Mouse (Mus musculus) embryonic facial prominence, embryonic 14.5 days (tissue): ENCODE results near the gene Trappc2l. TPM values are rescaled to one million over a fixed set of nuclear protein-coding genes. Genes with fewer than 3 reads are reported as not detected.

Experiments used
- ATAC-seq: fragments of 200-750 bp; cut with Nextera tagmentation; 2 replicates; pipeline ENCODE4 v1.8.0; 2017; ENCODE audit warnings: low read depth, moderate number of reproducible peaks, moderate TSS enrichment
- DNase-seq: peaks from one replicate; pipeline ENCODE4 v3.0.0-alpha.2; 2015; ENCODE audit warnings: low spot score
- H3K27ac ChIP-seq: fragments of 300-500 bp; sonication (generic); replicated peaks from 2 replicates; pipeline ENCODE4 v1.5.1; 2014; ENCODE audit warnings: low read depth, mild to moderate bottlenecking, low read length, moderate library complexity
- H3K27me3 ChIP-seq: fragments of 300-500 bp; sonication (generic); replicated peaks from 2 replicates; pipeline ENCODE4 v1.6.1; 2014; ENCODE audit warnings: low read length; ENCODE audit not compliant: control insufficient read depth, insufficient read depth
- H3K36me3 ChIP-seq: fragments of 300-500 bp; sonication (generic); 2 replicates; pipeline ENCODE4 v1.6.1; 2014; ENCODE audit warnings: low read length, mixed read lengths; ENCODE audit not compliant: control insufficient read depth, insufficient read depth
- H3K4me1 ChIP-seq: fragments of 300-500 bp; sonication (generic); 2 replicates; pipeline ENCODE4 v1.6.1; 2014; ENCODE audit warnings: antibody characterized with exemption, low read length; ENCODE audit not compliant: control insufficient read depth, insufficient read depth
- H3K4me2 ChIP-seq: fragments of 300-500 bp; sonication (generic); 2 replicates; pipeline ENCODE4 v1.6.1; 2014; ENCODE audit warnings: low read depth, mild to moderate bottlenecking, low read length, moderate library complexity, mixed read lengths
- H3K4me3 ChIP-seq: fragments of 300-500 bp; sonication (generic); 2 replicates; pipeline ENCODE4 v1.5.1; 2014; ENCODE audit warnings: low read depth, mild to moderate bottlenecking, low read length
- H3K9ac ChIP-seq: fragments of 300-500 bp; sonication (generic); 2 replicates; pipeline ENCODE4 v1.6.1; 2014; ENCODE audit warnings: low read depth, mild to moderate bottlenecking, low read length, moderate library complexity, mixed read lengths
- H3K9me3 ChIP-seq: fragments of 300-500 bp; sonication (generic); 2 replicates; pipeline ENCODE4 v1.6.1; 2016; ENCODE audit warnings: low read length; ENCODE audit not compliant: control insufficient read depth
- WGBS: fragments of 180-500 bp; shearing (Covaris S2); extraction: QIAGEN DNeasy Blood & Tissue Kit; methylation state at CpG from one replicate; pipeline ENCODE4 v1.1.7; 2014; 5-methylcytosine and 5-hydroxymethylcytosine counted together
- microRNA-seq: library from miRNA; unstranded; fragments of <30 nt; microRNA quantifications from one replicate; pipeline ENCODE4, GENCODE M21; 2016; ENCODE audit warnings: borderline number of aligned reads
- polyA plus RNA-seq: library from polyadenylated mRNA; unstranded; fragments of >200 nt; fragmentation: Nextera tagmentation; extraction: Ambion mirVana; gene quantifications from 2 replicates; pipeline ENCODE4 v1.2.1, GENCODE M21; 2014

Trappc2l gene
- polyA plus RNA-seq, 1 experiment from 2014 or later: 66.7 TPM

DNA sequence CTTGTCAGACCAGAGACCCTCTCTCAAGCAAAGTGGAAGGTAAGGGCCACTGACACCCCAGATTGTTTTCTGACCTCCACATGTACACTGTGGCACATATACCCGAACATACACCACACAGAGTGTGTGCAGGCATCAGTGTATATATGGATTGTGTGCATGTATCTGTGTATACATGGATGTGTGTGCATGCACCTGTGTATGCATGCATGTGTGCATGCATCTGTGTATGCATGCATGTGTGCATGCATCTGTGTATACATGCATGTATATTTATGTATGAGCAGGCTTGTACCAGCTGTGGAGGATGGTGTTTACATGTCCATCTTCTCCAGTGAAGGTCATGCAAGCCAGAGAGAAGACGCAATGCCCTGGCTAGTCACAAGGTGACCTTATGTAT is 50.5 kb downstream of the Trappc2l start:
- Histone ChIP-seq H3K4me2 (no peak overlapping the region), H3K9ac (no peak overlapping the region), H3K4me1 (peaks cover 70% of the 10 kb centered on the region), H3K27ac (no peak overlapping the region), H3K27me3 (no peaks in the 10 kb centered on the region), H3K36me3 (no peaks in the 10 kb centered on the region), H3K9me3 (no peaks in the 10 kb centered on the region), H3K4me3 (no peak overlapping the region)
- ATAC-seq (no peak), DNase-seq (no peak)
- 76% methylated on average over 2 of the region's 2 CpGs for WGBS

- H3K9ac ChIP-seq: no peak overlapping the region
- H3K36me3 ChIP-seq: no peaks in the 10 kb centered on the region
- no peak for ATAC-seq
- H3K27ac ChIP-seq: no peak overlapping the region
- no peak overlapping the region for H3K4me2 ChIP-seq
- 67% methylated on average over 3 of the region's 3 CpGs for WGBS
- H3K4me1 ChIP-seq: peaks cover 65% of the 10 kb centered on the region
- H3K4me3 ChIP-seq: no peak overlapping the region
- no peaks in the 10 kb centered on the region for H3K9me3 ChIP-seq
- no peak for DNase-seq
- H3K27me3 ChIP-seq: no peaks in the 10 kb centered on the region
These were observed 51.7 kb downstream of the Trappc2l start for GRCm38 (mm10) chr8:122663106-122663505.

GRCm38 (mm10) chr8:122663670-122664069 is 52.2 kb downstream of the Trappc2l start:
- WGBS: 66% methylated on average over 5 of the region's 5 CpGs

DNA sequence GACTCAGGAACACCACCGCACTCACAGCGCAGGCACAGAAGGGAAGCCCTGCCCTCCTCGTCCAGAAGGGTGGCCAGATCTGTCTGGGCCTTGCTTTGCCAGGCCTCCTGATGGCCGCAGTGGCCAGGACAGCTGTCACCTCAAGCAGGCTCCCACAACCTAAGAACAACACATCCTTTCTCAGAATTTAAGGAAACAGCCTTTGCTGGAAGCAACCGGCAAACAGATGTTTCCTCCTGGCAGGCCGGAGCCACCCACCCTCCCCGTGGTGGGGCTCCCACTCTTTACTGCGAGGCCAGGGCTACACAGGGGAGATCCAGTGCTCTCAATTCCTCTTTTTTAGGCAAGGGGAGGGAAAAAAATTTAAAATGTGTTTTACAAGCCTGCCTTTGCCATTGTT is 53.8 kb downstream of the Trappc2l start:
- no peak overlapping the region for H3K4me3 ChIP-seq
- 20% methylated on average over 8 of the region's 8 CpGs for WGBS
- peak overlapping the region; percentile 16 for H3K4me2 ChIP-seq
- H3K27me3 ChIP-seq: no peaks in the 10 kb centered on the region; the same call in 1 of the 2 replicates
- H3K4me1 ChIP-seq: peaks cover 48% of the 10 kb centered on the region
- H3K9me3 ChIP-seq: no peaks in the 10 kb centered on the region
- no peak overlapping the region for H3K9ac ChIP-seq
- H3K36me3 ChIP-seq: no peaks in the 10 kb centered on the region
- ATAC-seq: peak; percentile 67
- peak; percentile 86 for DNase-seq
- peak overlapping the region; percentile 75 for H3K27ac ChIP-seq

More at GRCm38 (mm10) chr8:122663670-122664069, 52.2 kb downstream of the Trappc2l start:
- Histone ChIP-seq H3K27me3 (no peaks in the 10 kb centered on the region), H3K27ac (no peak overlapping the region), H3K4me1 (peaks cover 59% of the 10 kb centered on the region), H3K4me2 (no peak overlapping the region), H3K36me3 (no peaks in the 10 kb centered on the region), H3K9me3 (no peaks in the 10 kb centered on the region), H3K9ac (no peak overlapping the region), H3K4me3 (no peak overlapping the region)
- ATAC-seq (no peak), DNase-seq (no peak)

- no peak overlapping the region for H3K4me3 ChIP-seq
- WGBS: 45% methylated on average over 11 of the region's 14 CpGs
- no peaks in the 10 kb centered on the region for H3K36me3 ChIP-seq
- peak overlapping the region; percentile 16 for H3K4me2 ChIP-seq
- DNase-seq: peak; percentile 82
- peak overlapping the region; percentile 75 for H3K27ac ChIP-seq
- no peak overlapping the region for H3K9ac ChIP-seq
- H3K27me3 ChIP-seq: peaks cover 2% of the 10 kb centered on the region; the same call in 1 of the 2 replicates
- peak; percentile 47; the same call in 1 of the 2 replicates for ATAC-seq
- no peaks in the 10 kb centered on the region for H3K9me3 ChIP-seq
- peaks cover 43% of the 10 kb centered on the region for H3K4me1 ChIP-seq
These were observed 54.4 kb downstream of the Trappc2l start for GRCm38 (mm10) chr8:122665667-122666316.

Small RNA genes lying within 50 kb of the gene (microRNA-seq; reads per million reads assigned to microRNA genes)
- not detected for gene Mir6396

Other genes starting within 250 kb of the Trappc2l start
- 30.9 and 31.6 TPM in 2 replicates for gene Zc3h18, start 235.0 kb upstream of the Trappc2l start, polyA plus RNA-seq
- not detected in 2 replicates for gene Il17c, start 189.6 kb upstream of the Trappc2l start, polyA plus RNA-seq
- 160 and 173 TPM in 2 replicates for gene Cyba, start 178.7 kb upstream of the Trappc2l start, polyA plus RNA-seq
- 27.1 and 34.4 TPM in 2 replicates for gene Mvd, start 168.2 kb upstream of the Trappc2l start, polyA plus RNA-seq
- gene Snai3, start 150.9 kb upstream of the Trappc2l start, polyA plus RNA-seq: 3.1 and 4.2 TPM in 2 replicates
- 40.0 and 40.1 TPM in 2 replicates for gene Rnf166, start 135.6 kb upstream of the Trappc2l start, polyA plus RNA-seq
- 49.0 and 49.2 TPM in 2 replicates for gene Ctu2, start 135.5 kb upstream of the Trappc2l start, polyA plus RNA-seq
- 18.7 and 22.7 TPM in 2 replicates for gene Piezo1, start 60.3 kb upstream of the Trappc2l start, polyA plus RNA-seq
- gene Cdt1, start 43.6 kb upstream of the Trappc2l start, polyA plus RNA-seq: 32.9 and 33.7 TPM in 2 replicates
- gene Aprt, start 34.7 kb upstream of the Trappc2l start, polyA plus RNA-seq: 291 and 314 TPM in 2 replicates
- 13.1 TPM in 2 replicates for gene Galns, start 177 bp upstream of the Trappc2l start, polyA plus RNA-seq
- gene Pabpn1l, start 11.1 kb downstream of the Trappc2l start, polyA plus RNA-seq: 0.35 TPM in 1 of 2 replicates, not detected in the other
- 7.2 and 8.1 TPM in 2 replicates for gene Cbfa2t3, start 87.5 kb downstream of the Trappc2l start, polyA plus RNA-seq
- 14.0 and 17.3 TPM in 2 replicates for gene Acsf3, start 163.8 kb downstream of the Trappc2l start, polyA plus RNA-seq
- gene Cdh15, start 236.3 kb downstream of the Trappc2l start, polyA plus RNA-seq: 34.5 and 40.7 TPM in 2 replicates